Mouse (Mus musculus): ENCODE results near the gene Tnr. TPM values are rescaled to one million over a fixed set of nuclear protein-coding genes. Genes with fewer than 3 reads are reported as not detected.

The Tnr gene
- polyA plus RNA-seq, 1 experiment from 2014 or later: 1.7 TPM

GRCm38 (mm10) chr1:159816614-159817371 lies 293.2 kb downstream of the Tnr start:
- Histone ChIP-seq H3K9ac (replicated peaks) (no peak overlapping the region), H3K4me2 (replicated peaks) (no peak overlapping the region), H3K4me1 (replicated peaks) (peaks cover 11% of the 10 kb centered on the region), H3K4me3 (replicated peaks) (no peak overlapping the region), H3K36me3 (no peaks in the 10 kb centered on the region), H3K27me3 (no peaks in the 10 kb centered on the region), H3K27ac (no peak overlapping the region), H3K9me3 (no peaks in the 10 kb centered on the region)
- 55% methylated on average over 8 of the region's 8 CpGs for WGBS
- ATAC-seq: peak; percentile 49; the same call in 1 of the 2 replicates

- no peak overlapping the region for H3K9ac ChIP-seq (replicated peaks)
- H3K4me2 ChIP-seq (replicated peaks): no peak overlapping the region
- no peak overlapping the region for H3K27ac ChIP-seq
- WGBS: 50% methylated on average over 3 of the region's 3 CpGs
- H3K9me3 ChIP-seq: no peaks in the 10 kb centered on the region
- no peaks in the 10 kb centered on the region for H3K4me1 ChIP-seq (replicated peaks)
- no peaks in the 10 kb centered on the region for H3K36me3 ChIP-seq
- no peak for ATAC-seq
- no peaks in the 10 kb centered on the region for H3K27me3 ChIP-seq
- no peak overlapping the region for H3K4me3 ChIP-seq (replicated peaks)
Observed at GRCm38 (mm10) chr1:159819511-159819910, 295.9 kb downstream of the Tnr start.

GRCm38 (mm10) chr1:159822416-159822815 lies 298.8 kb downstream of the Tnr start:
- no peak overlapping the region for H3K4me3 ChIP-seq (replicated peaks)
- H3K27ac ChIP-seq: no peak overlapping the region
- H3K27me3 ChIP-seq: no peaks in the 10 kb centered on the region
- no peak overlapping the region for H3K9ac ChIP-seq (replicated peaks)
- H3K36me3 ChIP-seq: no peaks in the 10 kb centered on the region
- H3K4me1 ChIP-seq (replicated peaks): no peaks in the 10 kb centered on the region
- H3K9me3 ChIP-seq: no peaks in the 10 kb centered on the region
- WGBS: 90% methylated on average over 2 of the region's 2 CpGs
- no peak overlapping the region for H3K4me2 ChIP-seq (replicated peaks)
- ATAC-seq: no peak

- Histone ChIP-seq H3K9me3 (no peaks in the 10 kb centered on the region), H3K4me2 (replicated peaks) (no peak overlapping the region), H3K36me3 (no peaks in the 10 kb centered on the region), H3K27ac (no peak overlapping the region), H3K9ac (replicated peaks) (no peak overlapping the region), H3K4me3 (replicated peaks) (no peak overlapping the region), H3K4me1 (replicated peaks) (no peaks in the 10 kb centered on the region), H3K27me3 (peaks cover 4% of the 10 kb centered on the region; the same call in 1 of the 2 replicates)
- ATAC-seq: no peak
- WGBS: 85% methylated on average over 2 of the region's 2 CpGs
Observed at GRCm38 (mm10) chr1:159828531-159828930, 305.0 kb downstream of the Tnr start.

- Histone ChIP-seq H3K9ac (replicated peaks) (no peak overlapping the region), H3K27me3 (peaks cover 9% of the 10 kb centered on the region; the same call in 1 of the 2 replicates), H3K4me3 (replicated peaks) (no peak overlapping the region), H3K36me3 (no peaks in the 10 kb centered on the region), H3K4me1 (replicated peaks) (0 out of 2 replicates have a peak, but pooled peaks cover 3% of the 10 kb centered on the region), H3K9me3 (no peaks in the 10 kb centered on the region), H3K4me2 (replicated peaks) (no peak overlapping the region), H3K27ac (no peak overlapping the region)
- 62% methylated on average over 2 of the region's 2 CpGs for WGBS
- ATAC-seq: no peak
Observed at GRCm38 (mm10) chr1:159833165-159833564, 309.6 kb downstream of the Tnr start.

GRCm38 (mm10) chr1:159833646-159834338 lies 310.2 kb downstream of the Tnr start:
- Histone ChIP-seq H3K4me3 (replicated peaks) (no peak overlapping the region), H3K27ac (no peak overlapping the region), H3K27me3 (peaks cover 9% of the 10 kb centered on the region; the same call in 1 of the 2 replicates), H3K4me1 (replicated peaks) (0 out of 2 replicates have a peak, but pooled peaks cover 3% of the 10 kb centered on the region), H3K36me3 (no peaks in the 10 kb centered on the region), H3K4me2 (replicated peaks) (no peak overlapping the region), H3K9me3 (no peaks in the 10 kb centered on the region), H3K9ac (replicated peaks) (no peak overlapping the region)
- 46% methylated on average over 4 of the region's 4 CpGs for WGBS
- no peak for ATAC-seq

GRCm38 (mm10) chr1:159835126-159835525 lies 311.6 kb downstream of the Tnr start:
- WGBS: 7% methylated on average over 4 of the region's 4 CpGs
- ATAC-seq: no peak
- no peak overlapping the region for H3K27ac ChIP-seq
- no peaks in the 10 kb centered on the region for H3K36me3 ChIP-seq
- H3K9me3 ChIP-seq: no peaks in the 10 kb centered on the region
- no peak overlapping the region for H3K4me3 ChIP-seq (replicated peaks)
- H3K4me1 ChIP-seq (replicated peaks): 0 out of 2 replicates have a peak, but pooled peaks cover 3% of the 10 kb centered on the region
- no peak overlapping the region for H3K4me2 ChIP-seq (replicated peaks)
- peaks cover 9% of the 10 kb centered on the region; the same call in 1 of the 2 replicates for H3K27me3 ChIP-seq
- H3K9ac ChIP-seq (replicated peaks): no peak overlapping the region

GRCm38 (mm10) chr1:159840337-159840736 lies 316.8 kb downstream of the Tnr start:
- Histone ChIP-seq H3K27ac (no peak overlapping the region), H3K4me3 (replicated peaks) (no peak overlapping the region), H3K4me2 (replicated peaks) (no peak overlapping the region), H3K9ac (replicated peaks) (no peak overlapping the region), H3K27me3 (0 out of 2 replicates have a peak, but pooled peaks cover 4% of the 10 kb centered on the region), H3K36me3 (no peaks in the 10 kb centered on the region), H3K4me1 (replicated peaks) (no peaks in the 10 kb centered on the region), H3K9me3 (no peaks in the 10 kb centered on the region)
- peak; percentile 91 for ATAC-seq
- WGBS: 20% methylated on average over 2 of the region's 2 CpGs

- Histone ChIP-seq H3K27me3 (no peaks in the 10 kb centered on the region), H3K4me1 (replicated peaks) (no peaks in the 10 kb centered on the region), H3K4me3 (replicated peaks) (no peak overlapping the region), H3K36me3 (no peaks in the 10 kb centered on the region), H3K27ac (no peak overlapping the region), H3K9ac (replicated peaks) (no peak overlapping the region), H3K4me2 (replicated peaks) (no peak overlapping the region), H3K9me3 (no peaks in the 10 kb centered on the region)
- no peak for ATAC-seq
- 80% methylated on average over 5 of the region's 5 CpGs for WGBS
Observed at GRCm38 (mm10) chr1:159842876-159843275, 319.3 kb downstream of the Tnr start.

GRCm38 (mm10) chr1:159852088-159852487 lies 328.5 kb downstream of the Tnr start:
- no peaks in the 10 kb centered on the region for H3K9me3 ChIP-seq
- ATAC-seq: no peak
- no peak overlapping the region for H3K27ac ChIP-seq
- WGBS: 87% methylated on average over 11 of the region's 11 CpGs
- H3K27me3 ChIP-seq: no peaks in the 10 kb centered on the region
- H3K9ac ChIP-seq (replicated peaks): no peak overlapping the region
- H3K4me3 ChIP-seq (replicated peaks): no peak overlapping the region
- no peaks in the 10 kb centered on the region for H3K36me3 ChIP-seq
- H3K4me1 ChIP-seq (replicated peaks): no peaks in the 10 kb centered on the region
- no peak overlapping the region for H3K4me2 ChIP-seq (replicated peaks)

GRCm38 (mm10) chr1:159854261-159854660 lies 330.7 kb downstream of the Tnr start:
- ATAC-seq: no peak
- no peaks in the 10 kb centered on the region for H3K27me3 ChIP-seq
- H3K4me2 ChIP-seq (replicated peaks): no peak overlapping the region
- no peaks in the 10 kb centered on the region for H3K9me3 ChIP-seq
- H3K4me3 ChIP-seq (replicated peaks): no peak overlapping the region
- WGBS: 100% methylated on average over 1 of the region's 1 CpGs
- no peak overlapping the region for H3K9ac ChIP-seq (replicated peaks)
- no peaks in the 10 kb centered on the region for H3K36me3 ChIP-seq
- H3K27ac ChIP-seq: no peak overlapping the region
- H3K4me1 ChIP-seq (replicated peaks): no peaks in the 10 kb centered on the region

- Histone ChIP-seq H3K4me1 (replicated peaks) (peaks cover 7% of the 10 kb centered on the region; the same call in 1 of the 2 replicates), H3K9ac (replicated peaks) (no peak overlapping the region), H3K27ac (no peak overlapping the region), H3K4me3 (replicated peaks) (no peak overlapping the region), H3K4me2 (replicated peaks) (no peak overlapping the region), H3K36me3 (no peaks in the 10 kb centered on the region), H3K9me3 (no peaks in the 10 kb centered on the region), H3K27me3 (peaks cover 19% of the 10 kb centered on the region)
- no peak for ATAC-seq
- WGBS: 91% methylated on average over 3 of the region's 3 CpGs
Observed at GRCm38 (mm10) chr1:159861782-159862474, 338.4 kb downstream of the Tnr start.

All from midbrain, embryonic 13.5 days (tissue).